ENCODE assay signal across 12 mouse cellular contexts in genomic region chr9:94610600-94611337, GRCm38 (mm10). TPM values are rescaled to one million over a fixed set of nuclear protein-coding genes. Genes with fewer than 3 reads are reported as not detected.
A peak's percentile ranks its signal among the peaks of the same experiment; 100 is the strongest.
DNase-seq lines count a peak whose midpoint lies in the region; ATAC-seq lines count a peak whose summit lies in the region.
"Had no signal": no experiment of that assay in that cellular context is flagged by ENCODE, and none has a peak within 500 bp of the region (broad histone marks: within the 10 kb centered on the region; RNA-seq: fewer than 3 reads in every experiment).

No protein-coding gene starts in this region.

- 0 out of 2 replicates have a peak overlapping the region, but pooled peaks have one; percentile 1 for H3K4me2 ChIP-seq in neural tube, embryonic 14.5 days (ENCODE audit: low read depth, low read length)
- H3K4me2 ChIP-seq in heart, embryonic 12.5 days, result no peak overlapping the region
- H3K4me2 ChIP-seq: embryonic facial prominence, embryonic 13.5 days; heart, embryonic 11.5 days had no signal

- peak; percentile 19 to 22 for DNase-seq in frontal cortex, postnatal 14 days (ENCODE audit: low spot score in 2 of 2)
- DNase-seq in cerebellum, adult 9-11 months, result peak; percentile 90
- DNase-seq in induced T-regulatory cell, adult 2 months (ENCODE audit: low read depth), result peak; percentile 19
- no peak for DNase-seq in urinary bladder, postnatal 14 days (ENCODE audit: low spot score)
- DNase-seq in limb, embryonic 10.5 days (ENCODE audit: low spot score), result no peak
- DNase-seq: kidney, adult 8-10 months; liver had no signal

- H3K27me3 ChIP-seq in neural tube, embryonic 14.5 days (ENCODE audit: control insufficient read depth, insufficient read depth, low read length), result no peaks in the 10 kb centered on the region
- H3K27me3 ChIP-seq in heart, embryonic 12.5 days (replicated peaks), result no peaks in the 10 kb centered on the region
- no peaks in the 10 kb centered on the region for H3K27me3 ChIP-seq in limb, embryonic 10.5 days (ENCODE audit: low read depth, poor library complexity, severe bottlenecking)
- H3K27me3 ChIP-seq: embryonic facial prominence, embryonic 13.5 days had no signal

- 28% methylated on average over 5 of the region's 5 CpGs for WGBS in neural tube, embryonic 14.5 days
- WGBS in heart, embryonic 12.5 days, result 78% methylated on average over 5 of the region's 5 CpGs
- 89% methylated on average over 5 of the region's 5 CpGs for WGBS in limb, embryonic 10.5 days

- ATAC-seq in frontal cortex, adult (ENCODE audit: low TSS enrichment), result no peak
- peak; percentile 83 for ATAC-seq in neural tube, embryonic 14.5 days (ENCODE audit: low read depth)
- no peak for ATAC-seq in heart, embryonic 12.5 days (ENCODE audit: insufficient number of reproducible peaks, low FRiP score)

- no peak overlapping the region for H3K9ac ChIP-seq in neural tube, embryonic 14.5 days (replicated peaks; ENCODE audit: low read depth, low read length)
- no peak overlapping the region for H3K9ac ChIP-seq in heart, embryonic 12.5 days
- H3K9ac ChIP-seq: embryonic facial prominence, embryonic 13.5 days had no signal

- H3K4me1 ChIP-seq in neural tube, embryonic 14.5 days (ENCODE audit: control insufficient read depth, insufficient read depth, low read length), result no peaks in the 10 kb centered on the region
- peaks cover 8% of the 10 kb centered on the region for H3K4me1 ChIP-seq in heart, embryonic 12.5 days (replicated peaks)
- peaks cover 7% of the 10 kb centered on the region for H3K4me1 ChIP-seq in limb, embryonic 10.5 days

- no peaks in the 10 kb centered on the region for H3K9me3 ChIP-seq in neural tube, embryonic 14.5 days (ENCODE audit: control insufficient read depth, low read length)
- H3K9me3 ChIP-seq in heart, embryonic 12.5 days (replicated peaks), result no peaks in the 10 kb centered on the region
- no peaks in the 10 kb centered on the region for H3K9me3 ChIP-seq in limb, embryonic 10.5 days (replicated peaks)
- H3K9me3 ChIP-seq: embryonic facial prominence, embryonic 13.5 days had no signal

- H3K27ac ChIP-seq in neural tube, embryonic 14.5 days (ENCODE audit: low read depth, low read length), result no peak overlapping the region
- no peak overlapping the region for H3K27ac ChIP-seq in heart, embryonic 12.5 days (ENCODE audit: poor library complexity, severe bottlenecking)
- no peak overlapping the region for H3K27ac ChIP-seq in limb, embryonic 10.5 days
- H3K27ac ChIP-seq: embryonic facial prominence, embryonic 13.5 days had no signal

- no peaks in the 10 kb centered on the region for H3K36me3 ChIP-seq in neural tube, embryonic 14.5 days (ENCODE audit: control insufficient read depth, insufficient read depth, low read length)
- H3K36me3 ChIP-seq in heart, embryonic 12.5 days, result no peaks in the 10 kb centered on the region
- no peaks in the 10 kb centered on the region for H3K36me3 ChIP-seq in limb, embryonic 10.5 days
- H3K36me3 ChIP-seq: embryonic facial prominence, embryonic 13.5 days had no signal

- H3K4me3 ChIP-seq in neural tube, embryonic 14.5 days (ENCODE audit: low read depth, low read length), result no peak overlapping the region
- H3K4me3 ChIP-seq in heart, embryonic 12.5 days, result no peak overlapping the region
- no peak overlapping the region for H3K4me3 ChIP-seq in limb, embryonic 10.5 days
- H3K4me3 ChIP-seq: embryonic facial prominence, embryonic 13.5 days had no signal

RNA-seq across cellular contexts. Expression of gene Slc9a9, which starts 58.9 kb away (rescaled TPM):
- 8.5 and 14.5 TPM in 2 replicates for polyA plus RNA-seq in neural tube, embryonic 14.5 days (2014; fragmentation: Nextera tagmentation; extraction: Ambion mirVana)
- 3.9 and 4.0 TPM in 2 replicates for polyA plus RNA-seq in heart, embryonic 12.5 days (2016; fragmentation: Nextera tagmentation; extraction: Ambion mirVana)
- 0.69 and 1.5 TPM in 2 replicates for polyA plus RNA-seq in limb, embryonic 10.5 days (2016; fragmentation: Nextera tagmentation; extraction: Ambion mirVana)

Comparison
In these comparisons a context has a peak if more than half of its experiments do, and no peak if none do; other contexts are left out.
1. DNase-seq: peak in frontal cortex, postnatal 14 days (2 of 2), cerebellum, adult 9-11 months (single experiment) and induced T-regulatory cell, adult 2 months (single experiment); none in urinary bladder, postnatal 14 days (single experiment) and limb, embryonic 10.5 days (single experiment).